Mouse (Mus musculus): ENCODE results near the gene Cxcl10. TPM values are rescaled to one million over a fixed set of nuclear protein-coding genes. Genes with fewer than 3 reads are reported as not detected.
A peak's percentile ranks its signal among the peaks of the same experiment; 100 is the strongest.

Gene Cxcl10
- 3.3 and 4.0 TPM in 2 replicates for total RNA-seq (2012; rRNA removed)

DNA sequence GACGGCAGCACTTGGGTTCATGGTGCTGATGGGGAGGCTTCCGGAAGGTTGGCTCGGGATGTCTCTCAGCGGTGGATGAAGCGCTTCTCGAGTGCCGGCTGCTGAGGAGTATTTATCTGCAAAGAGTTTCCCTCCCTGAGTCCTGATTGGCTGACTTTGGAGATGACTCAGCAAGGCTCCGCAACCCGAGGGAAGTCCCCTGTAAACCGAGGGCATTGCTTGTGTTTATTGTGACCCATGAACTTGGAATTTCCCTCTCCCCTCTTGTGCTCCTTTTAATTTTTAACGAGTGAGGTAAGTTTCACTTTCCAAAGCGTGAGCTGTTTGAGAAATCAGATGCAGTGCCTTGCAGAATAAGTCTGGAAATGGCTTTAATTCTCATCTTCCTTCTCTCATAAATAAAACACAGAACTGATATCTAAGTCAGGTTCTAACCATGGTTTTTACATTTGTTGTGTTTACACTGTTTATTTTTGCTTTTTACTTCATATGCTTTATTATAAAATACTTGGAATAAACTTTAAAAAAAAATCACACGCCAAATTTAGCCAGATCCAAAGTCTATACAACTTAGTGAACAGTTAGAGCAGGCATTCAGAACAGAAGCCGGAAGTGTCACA is at the start of gene Cxcl10:
Gene Cxcl10, minus strand, starts transcription at position 96 of the 620 bp plus-strand sequence.
- Histone ChIP-seq H3K9me3 (ENCODE audit: control insufficient read depth, insufficient read depth, low read depth, low read length) (no peaks in the 10 kb centered on the region), H3K27ac (ENCODE audit: insufficient read depth, low read depth, low read length, poor library complexity, severe bottlenecking) (no peak within 1 kb of the TSS), H3K4me3 (ENCODE audit: insufficient read depth in 1 of 2, low read depth in 1 of 2, low read length in 2 of 2, poor library complexity in 1 of 2, severe bottlenecking in 1 of 2) (no peak within 1 kb of the TSS), H3K36me3 (ENCODE audit: control insufficient read depth, insufficient read depth, low read length, poor library complexity, severe bottlenecking) (no peaks in the 10 kb centered on the region), H3K4me1 (ENCODE audit: control insufficient read depth in 2 of 2, insufficient read depth in 2 of 2, low read length in 2 of 2, poor library complexity in 1 of 2) (peaks cover 0 to 3% of the 10 kb centered on the region in 2 experiments; a peak in 2 of 4 replicates), H3K9ac (ENCODE audit: insufficient read depth, low read depth, low read length, poor library complexity, severe bottlenecking) (no peak within 1 kb of the TSS)
- in situ Hi-C loops (cut with MboI; ENCODE audit: low sequenced_read_pairs in 2 of 2, unreplicated experiment in 2 of 2) = no loop called here
- peak; percentile 31 for DNase-seq (ENCODE audit: low read depth, low spot score)
- no peak for TF ChIP-seq CHD2 (IDR thresholded peaks at IDR 0.05; ENCODE audit: low read depth, low read length)
- no peak for TF ChIP-seq HCFC1 (IDR thresholded peaks at IDR 0.05; ENCODE audit: borderline replicate concordance, insufficient read depth, low read length)
- peak; percentile 81 for TF ChIP-seq MAFK (IDR thresholded peaks at IDR 0.05; ENCODE audit: insufficient read depth, low read depth, low read length)
- TF ChIP-seq ZC3H11A (IDR thresholded peaks at IDR 0.05; ENCODE audit: borderline replicate concordance, low read depth, low read length) = no peak
- TF ChIP-seq ZNF384 (IDR thresholded peaks at IDR 0.05; ENCODE audit: low read depth, low read length) = no peak

- H3K27ac ChIP-seq (ENCODE audit: insufficient read depth, low read depth, low read length, poor library complexity, severe bottlenecking) = no peak overlapping the region
- H3K9ac ChIP-seq (ENCODE audit: insufficient read depth, low read depth, low read length, poor library complexity, severe bottlenecking) = peak overlapping the region; percentile 14; the same call in 1 of the 2 replicates
- in situ Hi-C loops (cut with MboI; ENCODE audit: low sequenced_read_pairs in 2 of 2, unreplicated experiment in 2 of 2) = no loop called here
- peak; percentile 86 for DNase-seq (ENCODE audit: low read depth, low spot score)
- H3K4me1 ChIP-seq (ENCODE audit: control insufficient read depth in 2 of 2, insufficient read depth in 2 of 2, low read length in 2 of 2, poor library complexity in 1 of 2) = peaks cover 0 to 4% of the 10 kb centered on the region in 2 experiments; a peak in 2 of 4 replicates
- no peaks in the 10 kb centered on the region for H3K36me3 ChIP-seq (ENCODE audit: control insufficient read depth, insufficient read depth, low read length, poor library complexity, severe bottlenecking)
- H3K4me3 ChIP-seq (ENCODE audit: insufficient read depth in 1 of 2, low read depth in 1 of 2, low read length in 2 of 2, poor library complexity in 1 of 2, severe bottlenecking in 1 of 2) = no peak overlapping the region
- H3K9me3 ChIP-seq (ENCODE audit: control insufficient read depth, insufficient read depth, low read depth, low read length) = no peaks in the 10 kb centered on the region
- no peak for TF ChIP-seq MAFK (IDR thresholded peaks at IDR 0.05; ENCODE audit: insufficient read depth, low read depth, low read length)
- TF ChIP-seq ZC3H11A (IDR thresholded peaks at IDR 0.05; ENCODE audit: borderline replicate concordance, low read depth, low read length) = peak; percentile 62; the same call in 1 of the 2 replicates
- TF ChIP-seq HCFC1 (IDR thresholded peaks at IDR 0.05; ENCODE audit: borderline replicate concordance, insufficient read depth, low read length) = no peak
- TF ChIP-seq ZNF384 (IDR thresholded peaks at IDR 0.05; ENCODE audit: low read depth, low read length) = no peak
- TF ChIP-seq CHD2 (IDR thresholded peaks at IDR 0.05; ENCODE audit: low read depth, low read length) = no peak
Observed at GRCm38 (mm10) chr5:92398153-92398552, 49.5 kb upstream of the Cxcl10 start.

DNA sequence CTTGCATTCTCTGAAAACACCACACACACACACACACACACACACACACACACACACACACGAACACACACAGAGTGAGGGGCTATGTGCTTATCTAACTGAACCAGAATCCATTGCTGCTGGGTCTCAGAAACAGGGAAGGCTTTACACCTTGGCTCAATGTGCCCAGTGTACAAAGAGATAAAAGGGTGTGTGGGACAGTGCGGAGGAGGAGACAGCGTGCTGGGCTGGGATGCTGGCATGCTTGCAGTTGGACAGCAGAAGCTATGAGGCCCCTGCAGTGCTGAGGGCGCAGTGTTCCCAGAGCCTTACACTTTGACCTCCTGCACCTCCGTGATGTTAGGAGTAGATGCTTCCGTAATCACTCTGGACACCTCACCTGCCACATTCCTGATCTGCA is 47.8 kb upstream of the Cxcl10 start:
- in situ Hi-C loops (cut with MboI; ENCODE audit: low sequenced_read_pairs in 2 of 2, unreplicated experiment in 2 of 2) = no loop called here
- DNase-seq (ENCODE audit: low read depth, low spot score) = no peak
- Histone ChIP-seq H3K9me3 (ENCODE audit: control insufficient read depth, insufficient read depth, low read depth, low read length) (no peaks in the 10 kb centered on the region), H3K4me3 (ENCODE audit: insufficient read depth in 1 of 2, low read depth in 1 of 2, low read length in 2 of 2, poor library complexity in 1 of 2, severe bottlenecking in 1 of 2) (no peak overlapping the region), H3K9ac (ENCODE audit: insufficient read depth, low read depth, low read length, poor library complexity, severe bottlenecking) (no peak overlapping the region), H3K27ac (ENCODE audit: insufficient read depth, low read depth, low read length, poor library complexity, severe bottlenecking) (no peak overlapping the region), H3K4me1 (ENCODE audit: control insufficient read depth in 2 of 2, insufficient read depth in 2 of 2, low read length in 2 of 2, poor library complexity in 1 of 2) (peaks cover 0 to 7% of the 10 kb centered on the region in 2 experiments; a peak in 1 of 4 replicates), H3K36me3 (ENCODE audit: control insufficient read depth, insufficient read depth, low read length, poor library complexity, severe bottlenecking) (no peaks in the 10 kb centered on the region)
- TF ChIP-seq CHD2 (IDR thresholded peaks at IDR 0.05; ENCODE audit: low read depth, low read length) = no peak
- no peak for TF ChIP-seq ZC3H11A (IDR thresholded peaks at IDR 0.05; ENCODE audit: borderline replicate concordance, low read depth, low read length)
- TF ChIP-seq ZNF384 (IDR thresholded peaks at IDR 0.05; ENCODE audit: low read depth, low read length) = no peak
- no peak for TF ChIP-seq HCFC1 (IDR thresholded peaks at IDR 0.05; ENCODE audit: borderline replicate concordance, insufficient read depth, low read length)
- no peak for TF ChIP-seq MAFK (IDR thresholded peaks at IDR 0.05; ENCODE audit: insufficient read depth, low read depth, low read length)

DNA sequence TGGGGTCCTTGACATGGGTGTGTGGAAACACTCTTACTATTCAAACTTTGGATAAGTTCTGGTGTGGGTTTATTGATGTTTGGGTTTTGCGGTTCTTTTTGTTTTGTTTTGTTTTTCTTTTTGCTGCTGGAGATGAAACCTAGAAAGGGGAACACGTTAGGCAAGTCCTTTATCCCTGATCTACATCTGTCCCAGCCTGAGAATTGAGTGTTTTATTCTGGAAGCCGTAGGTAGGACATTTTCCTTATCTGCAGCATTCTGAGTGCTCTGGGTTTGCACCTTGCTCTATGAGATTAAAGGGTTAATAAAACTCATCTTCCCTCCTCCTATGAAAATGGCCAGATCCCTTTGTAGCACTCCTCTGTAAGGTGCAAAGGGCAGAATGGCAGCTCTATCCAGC is 47.1 kb upstream of the Cxcl10 start:
- H3K9ac ChIP-seq (ENCODE audit: insufficient read depth, low read depth, low read length, poor library complexity, severe bottlenecking) = no peak overlapping the region
- in situ Hi-C loops (cut with MboI; ENCODE audit: low sequenced_read_pairs in 2 of 2, unreplicated experiment in 2 of 2) = no loop called here

More for the DNA sequence above, 47.1 kb upstream of the Cxcl10 start:
- Histone ChIP-seq H3K36me3 (ENCODE audit: control insufficient read depth, insufficient read depth, low read length, poor library complexity, severe bottlenecking) (no peaks in the 10 kb centered on the region), H3K4me1 (ENCODE audit: control insufficient read depth in 2 of 2, insufficient read depth in 2 of 2, low read length in 2 of 2, poor library complexity in 1 of 2) (peaks cover 0 to 7% of the 10 kb centered on the region in 2 experiments; a peak in 1 of 4 replicates), H3K27ac (ENCODE audit: insufficient read depth, low read depth, low read length, poor library complexity, severe bottlenecking) (no peak overlapping the region), H3K9me3 (ENCODE audit: control insufficient read depth, insufficient read depth, low read depth, low read length) (no peaks in the 10 kb centered on the region), H3K4me3 (ENCODE audit: insufficient read depth in 1 of 2, low read depth in 1 of 2, low read length in 2 of 2, poor library complexity in 1 of 2, severe bottlenecking in 1 of 2) (no peak overlapping the region)
- no peak for DNase-seq (ENCODE audit: low read depth, low spot score)
- TF ChIP-seq ZC3H11A (IDR thresholded peaks at IDR 0.05; ENCODE audit: borderline replicate concordance, low read depth, low read length) (no peak), CHD2 (IDR thresholded peaks at IDR 0.05; ENCODE audit: low read depth, low read length) (no peak), HCFC1 (IDR thresholded peaks at IDR 0.05; ENCODE audit: borderline replicate concordance, insufficient read depth, low read length) (no peak), ZNF384 (IDR thresholded peaks at IDR 0.05; ENCODE audit: low read depth, low read length) (no peak), MAFK (IDR thresholded peaks at IDR 0.05; ENCODE audit: insufficient read depth, low read depth, low read length) (no peak)
